In the genomic region with DNA sequence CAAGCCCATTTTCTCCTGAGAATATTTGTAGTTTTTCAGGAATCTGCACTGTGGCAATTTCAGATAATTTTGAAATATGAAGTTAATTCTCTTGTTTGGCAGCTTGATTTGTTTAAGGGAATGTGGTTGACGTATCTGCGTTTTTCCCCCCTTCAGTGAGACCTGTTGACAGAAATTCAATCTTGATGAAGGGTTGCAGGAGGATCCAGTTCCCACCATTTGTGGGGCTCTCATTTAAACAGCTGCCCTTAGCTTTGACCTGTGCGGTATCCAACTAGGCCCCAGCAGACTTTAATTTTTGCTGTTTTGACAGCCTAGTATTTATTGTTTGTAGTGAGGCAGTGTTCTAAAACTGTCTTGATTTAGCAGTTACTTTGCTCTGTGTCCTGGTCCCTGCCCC, we compare ENCODE assay signal across 28 mouse cellular contexts. TPM values are rescaled to one million over a fixed set of nuclear protein-coding genes. Genes with fewer than 3 reads are reported as not detected.
DNase-seq lines count a peak whose midpoint lies in the region; TF ChIP-seq lines count a peak whose summit lies in the region.
"Had no signal": no experiment of that assay in that cellular context is flagged by ENCODE, and none has a peak within 500 bp of the region (broad histone marks: within the 10 kb centered on the region; RNA-seq: fewer than 3 reads in every experiment).

No protein-coding gene starts in this region.

- intact Hi-C loops in gastrocnemius, adult 2 months (cut with DNase I): no loop called here

- DNase-seq in gastrocnemius, adult 2 months: no peak
- DNase-seq in gastrocnemius, adult 8-10 months (ENCODE audit: low spot score in 2 of 2): no peak
- peak; percentile 44 for DNase-seq in 3T3-L1 (ENCODE audit: low read depth, low spot score)
- peak; percentile 68 for DNase-seq in adipocyte (ENCODE audit: low spot score)
- DNase-seq in forelimb bud, embryonic 11.5 days (ENCODE audit: low read depth, low spot score): peak; percentile 14
- DNase-seq in right cerebral cortex, postnatal 10 days (ENCODE audit: low spot score in 2 of 2): no peak
- DNase-seq in adrenal gland, adult (ENCODE audit: inconsistent age in 2 of 2, low spot score in 1 of 2): no peak
- DNase-seq: adrenal gland, adult 2 months; adrenal gland, postnatal 14 days; cerebellum, adult 11 months; cerebellum, adult 8-10 months; cerebellum, postnatal 10 days; cerebellum, postnatal 36 days; embryo, embryonic 11 days; forebrain, postnatal 0 days; gastrocnemius, postnatal 25 days; heart, adult 18-20 months; heart, postnatal 10 days; heart, postnatal 36 days; kidney, adult 11 months had no signal

- no peak for TF ChIP-seq CTCF in gastrocnemius, adult 2 months (IDR thresholded peaks at IDR 0.05)

- H3K4me3 ChIP-seq in gastrocnemius, adult 2 months: no peak overlapping the region
- H3K4me3 ChIP-seq: embryonic facial prominence, embryonic 15.5 days; erythroblast, embryonic 14.5 days; heart, embryonic 12.5 days; heart, embryonic 15.5 days; hindbrain, embryonic 10.5 days; hindbrain, embryonic 13.5 days; intestine, embryonic 15.5 days had no signal

- H3K27ac ChIP-seq in gastrocnemius, adult 2 months: peak overlapping the region; percentile 61
- H3K27ac ChIP-seq: embryonic facial prominence, embryonic 15.5 days; heart, embryonic 15.5 days; hindbrain, embryonic 10.5 days; hindbrain, embryonic 13.5 days; intestine, embryonic 15.5 days had no signal

RNA-seq across cellular contexts. Expression of a gene that starts 11.7 kb away (rescaled TPM):
- total RNA-seq in gastrocnemius, adult 2 months (2021): 1 to 10 TPM; 1.1 to 1.7 TPM
- total RNA-seq in gastrocnemius, adult 8-10 months (2022): 1 to 10 TPM; 1.1 to 4.8 (median 3.1) TPM

RNA-seq across cellular contexts. Expression of a gene that starts 28.0 kb away (rescaled TPM):
- 10 to 100 TPM; 15.7 to 40.3 TPM for total RNA-seq in gastrocnemius, adult 2 months (2021)
- 10 to 100 TPM in 3 of 4 experiments, 1 to 10 TPM in 1; 9.1 to 17.5 (median 15.4) TPM for total RNA-seq in gastrocnemius, adult 8-10 months (2022)

RNA-seq across cellular contexts. Expression of a gene that starts 51.7 kb away (rescaled TPM):
- 100 to 1,000 TPM; 445 to 720 TPM for total RNA-seq in gastrocnemius, adult 2 months (2021)
- total RNA-seq in gastrocnemius, adult 8-10 months (2022): 100 to 1,000 TPM; 731 to 847 (median 747) TPM
- total RNA-seq: adrenal gland, adult 2 months; adrenal gland, postnatal 14 days; MEL had no signal

Comparison
In these comparisons a context has a peak if more than half of its experiments do, and no peak if none do; other contexts are left out.
1. DNase-seq: peak in 3T3-L1 (single experiment), adipocyte (single experiment) and forelimb bud, embryonic 11.5 days (single experiment); none in gastrocnemius, adult 2 months (single experiment), gastrocnemius, adult 8-10 months (0 of 2), right cerebral cortex, postnatal 10 days (0 of 2) and adrenal gland, adult (0 of 2).